Mouse (Mus musculus) liver, embryonic 14.5 days (tissue): Measurements from ENCODE around the gene Cox10.

Source experiments
- CTCF ChIP-seq: IDR thresholded peaks from 2 replicates; pipeline ENCODE4 v1.5.1; 2016; ENCODE audit warnings: antibody characterized with exemption, low read depth, control low read depth
- EP300 ChIP-seq: IDR thresholded peaks from 2 replicates; pipeline ENCODE4 v1.6.1; 2016; ENCODE audit warnings: antibody characterized with exemption, low read depth

DNA sequence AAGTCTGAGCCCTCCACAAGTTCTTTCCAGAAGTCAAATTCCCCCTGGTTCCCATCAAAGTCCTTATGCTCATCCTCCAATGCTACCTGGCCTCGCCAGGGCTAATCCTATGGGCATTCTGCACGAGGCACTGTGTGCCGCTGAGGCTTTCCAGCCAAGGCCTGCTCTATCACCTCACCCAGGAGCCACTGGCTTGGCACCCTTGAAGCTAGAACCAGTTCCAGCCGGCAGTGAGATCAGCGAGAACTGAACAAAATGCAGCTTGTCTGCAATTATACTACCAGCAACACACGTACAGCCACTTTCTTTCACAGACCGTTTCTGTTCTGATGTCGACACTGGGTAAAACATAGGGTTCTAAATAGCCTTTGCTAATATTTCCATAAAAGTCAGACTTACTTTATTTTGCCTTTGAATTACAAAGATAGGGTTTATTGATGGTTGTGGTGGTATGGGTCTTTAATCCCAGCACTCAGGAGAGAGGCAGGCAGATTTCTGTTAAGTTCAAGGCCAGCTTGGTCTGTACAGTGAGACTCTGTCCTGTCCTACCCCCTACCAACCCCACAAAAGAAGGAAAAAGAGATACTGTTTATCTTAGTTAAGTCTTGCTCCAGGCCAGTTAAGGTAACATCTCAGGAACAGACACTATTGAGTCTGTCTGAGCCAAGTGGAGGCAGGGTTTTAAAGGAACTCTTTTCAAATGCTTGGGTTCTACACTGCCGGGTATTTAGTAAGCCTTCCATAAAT lies 111.5 kb downstream of the Cox10 start:
- TF ChIP-seq EP300 (no peak), CTCF (no peak)
